Mouse (Mus musculus) embryo, embryonic 11 days (tissue): ENCODE measurements around the gene Dnm3.

Source experiments
- DNase-seq: peaks from one replicate; pipeline ENCODE4 v3.0.0-alpha.2; 2015

The Dnm3 gene

DNA sequence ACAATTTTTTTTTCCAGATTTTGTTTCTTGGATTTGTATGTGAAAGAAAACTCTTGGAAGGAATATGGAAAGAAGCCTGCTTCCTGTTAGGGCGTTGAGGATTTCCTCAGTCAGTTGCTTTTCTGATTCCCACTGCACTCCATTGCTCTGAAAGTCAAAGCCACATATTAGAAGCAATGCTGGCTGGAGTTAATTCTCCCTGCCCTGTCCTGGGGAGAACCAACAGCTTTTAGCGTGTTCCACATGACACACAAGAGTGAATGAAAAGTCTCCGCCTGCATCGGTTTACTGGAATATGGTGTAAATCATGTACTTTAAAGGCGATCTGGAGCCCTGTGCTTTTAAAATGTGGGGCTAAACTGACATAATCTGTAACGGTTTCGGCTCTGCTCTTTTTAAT, 424.6 kb downstream of the Dnm3 start:
- peak; percentile 42 for DNase-seq

DNA sequence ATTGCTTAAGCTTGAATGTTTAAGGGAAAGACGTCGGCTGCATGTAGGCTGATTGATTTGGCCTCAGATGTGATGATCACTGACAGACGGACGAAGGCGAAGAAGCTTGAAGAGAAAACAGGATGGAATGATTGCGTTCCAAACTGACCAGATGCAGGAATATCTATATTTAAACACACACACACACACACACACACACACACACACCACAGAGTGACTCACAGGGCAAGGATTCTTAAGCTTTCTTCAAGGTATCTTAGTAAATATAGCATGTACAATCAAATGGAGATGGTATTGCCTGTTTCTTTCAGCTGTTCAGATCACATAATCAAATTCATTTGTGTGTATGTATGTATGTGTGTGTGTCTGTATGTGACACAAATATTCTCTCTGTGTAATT, 425.1 kb downstream of the Dnm3 start:
- no peak for DNase-seq

DNA sequence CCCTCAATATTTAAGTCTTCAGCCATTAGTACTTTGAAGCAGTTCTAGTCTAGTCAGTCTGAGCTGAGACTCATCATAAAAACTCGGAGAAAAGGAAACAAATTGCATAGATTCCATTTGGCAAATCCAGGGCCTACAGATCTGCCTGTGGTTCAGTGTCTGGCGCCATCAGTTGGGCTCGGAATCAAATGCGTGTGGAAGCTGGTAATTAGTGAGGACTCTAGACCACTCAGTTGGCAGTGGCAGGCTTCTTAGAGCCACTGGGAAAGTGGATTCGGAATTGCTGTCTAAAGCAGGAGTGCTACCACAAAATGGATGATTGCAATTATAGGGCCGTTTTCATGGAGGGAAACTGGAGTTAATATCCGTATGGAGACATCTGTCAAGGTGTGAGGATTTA, 425.7 kb downstream of the Dnm3 start:
- DNase-seq = no peak

DNA sequence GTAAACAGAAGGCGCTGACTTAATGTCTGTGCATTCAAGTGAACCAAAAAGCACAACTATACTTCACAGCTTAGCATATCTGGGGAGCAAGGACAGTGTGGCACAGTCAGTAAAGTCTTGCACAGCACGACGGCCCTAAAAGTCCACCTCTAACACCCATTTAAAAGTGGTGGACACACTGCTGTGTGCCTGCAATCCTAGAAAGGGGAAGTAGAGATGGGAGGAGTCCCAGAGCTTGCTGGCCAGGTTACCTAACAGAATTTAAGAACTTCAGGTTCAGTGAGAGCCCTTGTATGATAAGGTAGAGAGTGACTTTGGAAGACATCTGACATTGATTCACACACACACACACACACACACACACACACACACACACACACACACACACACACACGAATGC, 426.1 kb downstream of the Dnm3 start:
- no peak for DNase-seq

DNA sequence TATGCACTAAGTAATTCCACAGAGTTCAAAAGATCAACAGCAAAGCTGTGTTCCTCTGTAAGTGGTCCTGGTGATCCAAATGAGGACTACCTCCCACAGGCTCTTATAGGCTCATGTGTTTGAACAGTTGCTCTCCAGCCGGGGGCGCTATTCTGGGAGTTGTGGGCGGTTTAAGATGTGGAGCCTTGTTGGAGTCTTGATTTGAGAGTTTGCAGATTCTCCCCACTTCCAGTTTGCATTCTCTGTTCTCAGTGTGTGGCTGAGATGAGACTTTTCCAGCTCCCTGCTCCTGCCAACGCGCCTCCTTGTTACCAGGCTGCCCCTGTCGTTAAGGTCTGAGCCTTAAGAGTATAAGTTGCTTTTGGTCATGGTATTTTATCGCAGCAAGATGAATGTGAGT, 430.2 kb downstream of the Dnm3 start:
- DNase-seq = no peak

DNA sequence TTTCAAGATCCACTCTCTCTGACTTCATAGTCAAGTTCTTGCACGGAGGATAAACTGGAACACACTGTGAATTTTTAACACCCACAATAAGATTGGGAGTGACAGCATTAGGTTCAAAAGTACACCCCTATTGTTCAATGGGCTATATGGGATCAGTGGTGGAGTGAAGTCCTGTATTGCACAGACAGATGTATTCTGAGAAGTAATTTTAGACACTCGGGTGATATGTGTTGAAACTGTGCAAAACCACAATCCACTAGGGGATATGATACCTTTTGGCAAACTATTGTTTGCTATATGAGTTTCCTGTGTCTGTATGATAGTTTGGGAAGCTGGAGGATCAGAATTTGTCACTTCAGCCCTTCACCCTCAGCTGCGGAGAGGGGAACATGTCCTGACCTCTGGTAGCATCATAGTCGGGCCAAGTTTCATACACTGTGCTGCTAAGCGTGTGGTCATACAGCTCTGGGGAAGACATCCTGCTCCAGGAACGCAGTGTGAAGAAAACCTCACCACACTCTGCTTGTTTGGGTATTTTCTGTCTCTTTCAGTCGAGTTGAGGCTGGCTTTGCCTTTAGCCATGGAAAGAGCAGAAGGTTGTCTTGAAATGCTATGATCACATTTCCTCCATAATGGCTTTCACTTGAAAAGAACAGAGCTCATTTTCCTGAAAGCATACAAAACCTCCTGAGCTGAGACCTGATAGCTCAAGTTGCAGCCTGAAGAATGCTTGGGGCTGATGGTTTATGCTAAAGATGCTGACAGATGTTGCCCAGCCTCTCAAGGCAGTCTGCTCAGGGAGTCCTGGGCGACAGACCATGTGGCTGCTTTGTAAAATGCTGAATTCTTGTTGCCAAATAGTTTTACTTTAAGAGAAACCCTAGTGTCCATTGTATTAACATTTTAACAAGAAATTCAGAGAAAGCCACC, 433.8 kb downstream of the Dnm3 start:
- peak; percentile 71 for DNase-seq

DNA sequence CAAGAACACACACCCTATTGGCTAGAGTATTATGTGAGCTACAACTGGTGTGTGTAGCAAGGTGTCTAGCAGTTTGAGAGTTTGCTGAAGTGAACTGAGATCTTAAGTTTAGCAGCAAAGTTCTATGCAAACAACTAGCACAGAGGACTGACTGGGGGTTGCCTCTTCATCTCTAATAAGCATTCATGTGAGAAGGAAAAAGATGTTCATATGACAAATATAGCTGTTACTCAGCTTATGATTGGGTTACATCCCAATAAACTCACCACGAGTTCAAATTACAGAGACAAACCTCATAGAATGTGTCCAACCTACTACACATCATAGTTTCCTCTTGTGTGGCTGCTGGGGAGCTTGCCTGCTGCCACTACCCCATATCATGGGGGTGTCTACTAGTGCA, 434.6 kb downstream of the Dnm3 start:
- DNase-seq = no peak

DNA sequence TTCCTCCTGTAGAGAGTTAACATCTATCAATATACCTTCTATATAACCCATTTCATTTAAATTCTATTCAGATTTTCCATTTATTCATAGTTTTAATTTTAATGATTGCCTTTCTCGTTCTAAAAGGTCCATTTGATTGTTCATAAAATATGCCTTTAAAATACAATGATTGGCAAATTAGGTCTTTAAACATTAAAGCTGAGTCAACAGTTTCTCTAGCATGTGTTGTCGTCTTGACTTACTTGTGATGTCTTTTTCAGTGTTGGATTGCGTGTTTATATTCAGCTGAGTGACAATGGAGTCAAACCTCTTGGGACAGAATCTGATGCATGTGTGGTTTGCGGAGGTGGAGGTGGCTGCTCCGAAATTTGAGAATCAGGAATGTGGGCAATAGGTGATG, 435.4 kb downstream of the Dnm3 start:
- no peak for DNase-seq

DNA sequence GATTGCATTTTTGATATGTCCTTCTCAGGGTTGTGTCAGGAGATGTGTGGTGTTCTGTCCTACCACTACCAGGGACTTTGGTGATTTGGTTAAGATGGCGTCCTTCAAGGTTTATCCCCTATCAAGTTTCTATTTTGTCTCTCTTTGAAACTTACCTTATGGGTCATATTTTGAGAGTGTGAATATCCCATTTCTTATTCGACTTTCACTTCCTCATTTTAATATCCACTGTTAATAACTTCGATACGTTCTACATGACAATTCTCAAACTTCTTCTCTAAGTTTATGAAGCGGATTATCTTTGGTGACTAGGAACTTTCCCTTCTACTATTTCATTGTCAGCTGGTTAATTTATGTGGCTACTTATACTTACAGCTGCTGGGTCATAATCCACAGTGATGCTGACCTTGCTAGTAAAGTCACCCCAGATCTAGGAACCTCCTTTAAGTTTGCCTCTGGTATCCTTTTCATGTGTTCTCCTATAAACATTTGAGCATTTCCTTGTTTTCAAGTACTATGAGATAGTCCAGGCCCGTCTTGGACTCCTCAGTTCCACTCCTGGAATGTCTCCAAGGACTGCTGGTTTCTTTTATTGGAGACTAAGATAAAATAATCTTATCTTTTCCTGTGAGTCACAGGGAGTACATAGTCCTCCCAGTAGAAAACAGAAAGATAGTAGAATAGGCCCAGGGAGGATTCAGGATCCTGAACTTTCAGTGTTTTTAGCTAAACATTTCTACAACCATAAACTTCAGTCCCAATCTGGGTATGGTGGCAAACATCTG, 437.2 kb downstream of the Dnm3 start:
- no peak for DNase-seq

DNA sequence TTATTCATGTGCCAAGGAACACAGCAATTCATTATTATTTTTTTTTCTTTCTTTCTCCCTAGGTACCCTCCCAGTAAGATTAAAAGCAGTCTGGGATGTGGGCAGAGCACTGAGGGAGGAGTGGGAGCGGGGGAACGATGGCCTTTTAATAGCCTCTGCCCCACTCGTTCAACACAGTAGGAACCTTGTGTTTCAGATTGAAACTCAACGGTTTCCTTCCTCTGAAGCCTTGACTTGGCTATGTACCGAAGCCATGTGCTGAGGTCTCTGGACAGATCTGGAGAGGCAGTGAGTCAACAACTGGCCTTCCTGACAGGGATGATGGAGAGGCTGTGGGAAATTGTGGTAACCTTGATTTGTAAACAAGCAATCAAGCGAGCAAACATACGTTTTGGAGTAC, 438.0 kb downstream of the Dnm3 start:
- DNase-seq = no peak

DNA sequence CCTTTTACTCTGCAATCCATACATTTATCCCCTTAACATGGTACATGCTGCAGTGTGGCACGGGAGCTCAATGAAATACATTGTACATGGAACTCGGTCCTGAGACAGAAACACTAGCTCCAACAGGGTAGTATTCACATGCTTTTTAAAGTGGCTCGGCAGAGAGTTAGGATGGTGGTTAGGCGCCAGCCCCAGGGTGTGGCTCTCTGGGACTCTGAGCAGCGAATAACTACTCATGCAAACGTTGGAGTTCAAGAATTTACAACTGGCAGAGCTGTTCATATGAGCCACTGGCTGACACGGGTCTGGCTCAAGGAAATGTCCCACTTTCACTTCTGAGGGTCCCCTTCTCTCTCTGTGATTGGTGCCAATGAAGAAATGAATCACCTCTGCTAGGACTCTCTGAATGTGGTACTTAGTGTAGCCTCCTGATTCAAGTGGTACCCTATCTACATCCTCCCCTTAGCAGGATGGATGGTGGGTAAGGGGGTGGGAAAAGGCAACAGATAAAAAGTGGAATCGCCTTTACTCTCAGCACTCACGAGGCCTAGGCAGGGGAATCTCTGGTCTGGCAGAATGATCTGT, 438.7 kb downstream of the Dnm3 start:
- DNase-seq = no peak

DNA sequence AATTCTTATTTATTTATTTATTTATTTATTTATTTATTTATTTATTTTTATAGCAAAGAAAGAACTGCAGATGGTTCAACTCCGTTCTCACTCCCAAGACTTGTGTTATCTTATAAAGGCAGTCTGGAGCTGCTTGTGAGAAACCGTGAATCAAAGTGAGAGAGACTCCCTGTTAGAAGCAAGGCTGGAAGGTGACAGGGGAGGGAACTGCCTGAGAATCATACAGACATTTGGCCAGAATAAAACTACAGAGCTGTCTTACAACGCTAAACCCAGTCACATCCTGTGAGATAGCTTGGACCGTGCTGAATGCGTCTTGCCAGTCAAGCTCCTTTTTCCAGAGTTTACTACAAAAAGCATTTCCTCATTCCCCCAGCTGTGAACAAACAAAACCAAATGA, 439.4 kb downstream of the Dnm3 start:
- DNase-seq = no peak

DNA sequence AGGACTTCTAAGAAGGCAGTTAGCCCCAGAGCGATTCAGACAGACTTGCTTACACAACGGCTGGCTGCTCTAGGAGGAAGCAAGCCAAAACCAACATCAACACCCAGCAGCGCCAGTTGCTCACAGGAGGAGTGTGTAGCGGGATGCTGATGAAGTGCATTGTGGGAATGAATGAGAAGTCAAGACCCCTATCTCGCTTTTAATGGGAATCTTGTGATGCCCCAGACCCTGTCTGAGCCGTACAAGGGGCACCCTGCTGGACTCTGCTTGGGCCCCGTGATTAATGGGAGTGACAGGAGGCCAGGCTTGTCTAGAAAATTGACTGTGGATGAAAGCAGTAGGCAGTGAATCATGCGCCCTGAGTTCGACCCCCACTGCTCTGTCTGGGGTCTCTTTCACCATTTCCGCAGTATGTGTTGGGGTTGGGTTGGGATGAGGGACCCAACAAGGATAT, 439.8 kb downstream of the Dnm3 start:
- DNase-seq = peak; percentile 67

DNA sequence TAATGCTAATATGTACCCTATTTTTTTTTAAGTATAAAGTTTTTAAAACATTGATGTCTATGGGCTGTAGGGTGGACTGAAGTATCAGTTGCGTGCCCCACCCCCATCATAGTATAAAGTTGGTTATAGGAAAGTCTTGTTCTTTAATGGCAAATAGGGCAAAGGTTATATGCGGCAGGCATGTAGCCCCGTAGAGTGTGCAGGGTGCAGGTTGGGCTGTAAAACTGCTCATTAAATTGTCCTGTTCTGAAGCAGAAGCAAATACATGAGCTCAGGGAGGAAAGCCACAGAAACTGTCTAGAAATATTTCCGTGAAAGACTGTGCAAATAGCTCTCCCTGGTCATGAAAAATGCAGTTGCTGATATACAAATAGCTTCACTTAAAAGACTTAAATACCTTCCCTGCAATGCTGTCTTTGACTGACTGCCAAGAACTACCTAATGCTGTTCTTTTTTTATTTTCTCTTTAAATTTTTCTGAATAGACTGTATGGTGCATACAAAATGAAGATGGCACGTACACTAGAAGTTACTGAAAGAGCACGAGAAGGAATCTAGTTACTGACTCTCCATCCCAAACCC, 440.6 kb downstream of the Dnm3 start:
- peak; percentile 21 for DNase-seq

DNA sequence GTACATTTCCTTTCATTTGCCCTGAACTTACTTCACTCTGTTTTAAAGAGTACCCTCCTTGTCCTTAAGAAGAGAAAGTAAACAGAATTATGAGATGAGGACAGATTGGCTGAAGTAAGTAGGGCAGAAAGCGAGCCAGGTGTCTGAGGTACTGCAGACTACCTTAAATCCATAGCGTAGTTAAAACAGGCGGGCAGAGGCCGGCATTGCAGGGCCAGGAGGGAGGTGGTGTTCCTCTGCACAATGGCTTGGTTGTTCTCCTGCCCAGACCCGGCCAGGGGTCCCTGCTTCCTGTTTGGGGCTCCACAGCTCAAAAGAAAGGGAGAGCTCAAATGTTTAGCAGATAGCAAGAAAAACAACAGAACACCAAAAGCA, 441.4 kb downstream of the Dnm3 start:
- peak; percentile 59 for DNase-seq

DNA sequence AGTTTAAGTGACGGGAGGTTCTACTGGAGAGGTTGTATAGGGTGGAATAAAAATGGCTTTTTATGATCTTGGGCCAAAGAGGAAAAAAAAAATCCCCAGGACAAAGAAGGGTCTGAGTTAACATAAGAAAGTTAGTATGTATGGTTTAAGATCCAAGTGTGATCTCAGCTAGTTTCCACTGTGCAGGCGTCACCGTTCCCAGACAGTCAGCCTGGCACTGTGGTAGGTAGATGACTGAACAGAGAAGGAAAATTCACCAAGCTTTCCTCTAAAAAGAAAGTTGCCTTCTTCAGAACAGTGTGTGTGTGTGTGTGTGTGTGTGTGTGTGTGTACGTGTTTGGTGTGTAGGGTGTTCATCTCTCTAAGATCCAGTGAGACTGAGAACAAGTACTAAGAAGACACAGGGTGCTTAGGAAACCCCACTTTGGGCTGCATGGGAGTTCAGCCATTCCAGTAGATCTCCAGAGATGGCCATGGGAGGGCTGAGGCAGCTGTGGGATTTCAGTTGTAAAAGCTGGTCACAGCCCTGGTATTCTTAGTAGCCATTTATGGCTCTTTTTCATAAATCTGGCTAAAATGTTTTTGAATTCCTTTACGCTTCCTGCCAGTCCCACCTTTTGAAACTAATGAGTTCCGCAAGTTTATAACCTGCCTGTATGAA, 441.9 kb downstream of the Dnm3 start:
- no peak for DNase-seq

DNA sequence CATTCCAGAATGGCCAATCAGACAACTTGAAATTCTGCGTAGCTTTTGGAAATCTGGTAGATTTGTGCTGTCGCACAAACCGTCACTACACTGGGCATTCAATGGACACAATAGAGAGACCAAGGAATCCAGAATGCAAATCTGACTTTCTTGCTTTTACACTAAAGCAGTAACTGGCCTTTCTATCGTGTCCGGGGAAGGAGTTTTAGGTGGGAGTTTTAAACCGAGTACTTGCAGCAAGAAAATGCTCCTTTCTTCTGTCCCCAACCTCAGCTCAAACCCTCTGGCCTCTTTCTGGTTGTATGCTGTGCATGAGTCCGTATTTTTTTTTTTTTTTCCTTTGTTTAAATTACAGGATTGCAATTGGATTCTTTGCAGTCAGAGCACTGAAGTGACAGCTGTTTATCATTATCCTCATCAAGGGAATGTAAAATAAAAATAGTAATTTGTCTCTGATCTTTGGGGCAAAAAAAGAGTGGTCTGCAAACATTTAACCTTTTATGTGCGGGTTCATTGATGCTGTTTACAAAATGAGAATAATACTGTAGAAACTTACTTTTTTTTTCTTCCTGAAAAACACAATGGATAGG, 454.1 kb downstream of the Dnm3 start:
- peak; percentile 34 for DNase-seq

DNA sequence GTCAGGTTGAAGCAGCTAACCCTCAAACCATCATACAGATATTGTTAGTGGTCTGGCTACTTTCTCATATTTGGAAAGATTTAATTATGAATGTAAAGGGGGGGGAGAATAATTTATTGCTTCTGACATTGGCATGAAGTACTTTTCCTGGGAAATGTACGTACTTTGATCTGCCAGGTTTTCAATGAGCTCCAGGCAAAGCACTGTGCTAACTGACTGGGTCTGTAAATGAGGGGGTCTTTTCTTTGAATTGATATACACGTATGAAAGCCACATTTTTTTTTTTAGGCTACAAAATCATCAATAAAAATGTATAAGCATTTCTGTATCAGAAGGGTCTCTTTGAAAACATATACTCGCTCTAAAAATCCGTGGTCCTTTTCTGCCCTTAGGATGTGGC, 457.1 kb downstream of the Dnm3 start:
- DNase-seq = no peak

DNA sequence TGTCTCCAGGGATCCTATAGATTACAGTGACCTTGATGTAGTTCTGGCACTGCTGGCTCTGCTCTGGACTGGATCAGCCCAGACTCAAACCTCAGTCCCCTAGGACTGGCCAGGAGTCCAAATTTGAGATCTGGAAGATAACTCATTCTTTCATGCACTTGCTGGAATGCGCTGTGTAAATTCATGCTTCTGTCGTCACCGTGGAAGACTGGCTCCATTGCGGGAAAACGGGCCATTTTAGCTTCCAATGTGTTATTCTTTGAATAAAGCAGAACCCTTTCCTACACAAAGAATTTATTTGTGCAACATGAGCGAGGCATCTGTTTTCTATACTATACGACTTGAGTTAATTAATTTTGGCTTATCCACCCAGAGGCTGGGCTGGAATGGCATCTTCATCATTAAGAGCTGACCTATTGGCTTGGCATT, 457.5 kb downstream of the Dnm3 start:
- peak; percentile 58 for DNase-seq

DNA sequence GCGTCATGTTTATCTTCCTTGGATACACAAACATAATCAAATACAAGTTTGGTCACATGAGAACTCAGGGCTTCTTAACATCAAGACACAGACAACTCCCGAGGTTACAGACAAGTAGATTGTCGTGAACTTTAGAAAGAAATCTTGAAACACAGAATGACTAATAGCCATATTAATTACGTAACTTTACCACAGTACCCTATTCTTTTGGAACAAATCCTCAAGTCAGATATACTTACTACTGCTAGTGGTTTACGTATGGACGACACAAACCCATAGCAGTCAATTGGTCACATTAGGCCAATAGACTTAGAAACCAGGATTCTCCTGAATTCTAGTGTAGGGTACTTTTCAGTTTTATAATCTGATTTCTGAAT, 459.2 kb downstream of the Dnm3 start:
- DNase-seq = no peak

DNA sequence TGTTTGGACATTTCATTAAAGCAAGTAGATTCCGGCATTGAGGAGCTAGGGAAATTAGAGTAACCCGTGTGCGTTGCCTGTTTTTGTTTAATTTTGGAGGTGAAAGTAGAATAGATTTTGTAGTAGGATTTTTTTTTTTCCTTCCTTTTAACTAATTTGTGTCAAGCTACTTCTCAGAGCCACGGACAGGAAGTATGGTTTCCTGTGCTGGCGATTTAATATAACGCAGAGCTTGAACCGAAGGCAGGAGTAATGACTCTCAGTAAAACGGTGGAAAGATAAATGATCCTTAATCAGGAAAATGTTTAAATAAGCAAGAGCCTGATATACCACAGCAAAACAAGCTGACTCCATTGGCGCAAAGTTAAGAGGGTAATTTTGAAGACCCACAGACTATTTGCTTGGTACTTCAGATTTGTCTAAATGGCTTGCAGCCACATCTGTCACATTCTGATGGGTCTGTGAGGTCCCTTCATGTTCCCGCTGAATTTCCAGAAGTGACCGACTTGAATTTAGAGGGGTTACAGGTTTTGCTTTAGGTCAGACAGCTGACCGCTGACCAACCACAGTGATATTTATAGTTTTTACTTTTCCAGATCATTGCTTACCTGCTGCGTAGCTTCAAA, 459.7 kb downstream of the Dnm3 start:
- DNase-seq = peak; percentile 48

DNA sequence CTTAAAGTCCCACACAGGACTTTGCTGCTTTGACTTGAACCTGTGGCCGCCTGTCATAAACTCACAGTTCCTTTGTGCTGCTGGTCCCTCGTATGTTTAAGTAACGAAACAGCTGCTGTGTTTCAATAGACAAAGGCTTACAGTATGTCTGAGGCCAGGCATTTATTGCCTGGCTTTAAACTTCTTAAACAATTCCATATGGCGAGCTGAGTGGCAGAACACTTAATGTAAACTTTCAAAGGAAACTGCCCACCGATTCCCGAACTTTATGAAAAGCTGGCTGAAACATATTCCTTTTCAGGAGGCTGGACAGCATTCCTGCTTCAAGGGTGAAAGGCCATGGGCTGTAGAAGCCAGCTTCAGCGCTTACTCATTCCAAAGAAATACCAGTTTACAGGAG, 460.9 kb downstream of the Dnm3 start:
- peak; percentile 84 for DNase-seq
